Mouse (Mus musculus) lung, adult 2 months (tissue): ENCODE data around the gene Sf3a3.

Experiments
- CTCF ChIP-seq: fragments of 200-500 bp; IDR thresholded peaks from 2 replicates; pipeline ENCODE4 v1.5.1; 2011; ENCODE audit warnings: mild to moderate bottlenecking, low read length, control low read depth; ENCODE audit not compliant: insufficient read depth
- POLR2A ChIP-seq: fragments of 200-500 bp; IDR thresholded peaks from 2 replicates; pipeline ENCODE4 v1.6.1; 2011; ENCODE audit warnings: low read depth, mild to moderate bottlenecking, control low read depth, low read length, borderline replicate concordance; ENCODE audit errors: extremely low read depth

GRCm38 (mm10) chr4:124674334-124675032 is 40.1 kb upstream of the Sf3a3 start:
- TF ChIP-seq POLR2A (no peak), CTCF (no peak)
